Mouse (Mus musculus) megakaryocyte, embryonic 14.5 days (primary cell): ENCODE results near the gene Vps52.

ENCODE experiments used
- FLI1 ChIP-seq: IDR thresholded peaks from 2 replicates; pipeline ENCODE4 v1.6.1; 2012; ENCODE audit warnings: low read length, inconsistent platforms, mixed read lengths
- GATA1 ChIP-seq: IDR thresholded peaks from 3 replicates; pipeline ENCODE4 v1.6.1; 2012; ENCODE audit warnings: mixed read lengths, low read length, inconsistent platforms, borderline replicate concordance

- TF ChIP-seq GATA1, result no peak
- TF ChIP-seq FLI1, result no peak
Measured at GRCm38 (mm10) chr17:33948905-33949537, 6.6 kb upstream of the Vps52 start.
